Mouse (Mus musculus) neural tube, embryonic 11.5 days (tissue): ENCODE results near the gene Psg21. TPM values are rescaled to one million over a fixed set of nuclear protein-coding genes. Genes with fewer than 3 reads are reported as not detected.
"Not testable (repeated sequence)": the region's sequence is repeated elsewhere in the genome, so short reads cannot be mapped to it uniquely, and the experiment has no call there.

ENCODE experiments used
- ATAC-seq: fragments of 200-750 bp; cut with Nextera tagmentation; 2 replicates; pipeline ENCODE4 v1.8.0; 2017; ENCODE audit warnings: moderate number of reproducible peaks, mild to moderate bottlenecking, moderate TSS enrichment, moderate library complexity; ENCODE audit not compliant: insufficient read depth, low FRiP score, low TSS enrichment
- DNase-seq: peaks from one replicate; pipeline ENCODE4 v3.0.0-alpha.2; 2015; ENCODE audit warnings: low spot score
- H3K27ac ChIP-seq: fragments of 300-500 bp; sonication (generic); 2 replicates; pipeline ENCODE4 v1.5.1; 2014; ENCODE audit warnings: low read depth, mild to moderate bottlenecking, low read length
- H3K27me3 ChIP-seq: fragments of 300-500 bp; sonication (generic); 2 replicates; pipeline ENCODE4 v1.6.1; 2014; ENCODE audit warnings: mild to moderate bottlenecking, low read length, mixed read lengths; ENCODE audit not compliant: control insufficient read depth, insufficient read depth
- H3K36me3 ChIP-seq: fragments of 300-500 bp; sonication (generic); 2 replicates; pipeline ENCODE4 v1.6.1; 2014; ENCODE audit warnings: mild to moderate bottlenecking, low read length, moderate library complexity, mixed read lengths; ENCODE audit not compliant: control insufficient read depth, insufficient read depth
- H3K4me1 ChIP-seq: fragments of 300-500 bp; sonication (generic); 2 replicates; pipeline ENCODE4 v1.6.1; 2014; ENCODE audit warnings: low read length, mixed read lengths; ENCODE audit not compliant: control insufficient read depth, insufficient read depth
- H3K4me2 ChIP-seq: fragments of 300-500 bp; sonication (generic); 2 replicates; pipeline ENCODE4 v1.6.1; 2014; ENCODE audit warnings: low read depth, mild to moderate bottlenecking, moderate library complexity
- H3K4me3 ChIP-seq: fragments of 300-500 bp; sonication (generic); 2 replicates; pipeline ENCODE4 v1.5.1; 2014; ENCODE audit warnings: low read depth, low read length
- H3K9ac ChIP-seq: fragments of 300-500 bp; sonication (generic); 2 replicates; pipeline ENCODE4 v1.6.1; 2014; ENCODE audit warnings: mild to moderate bottlenecking, low read length
- H3K9me3 ChIP-seq: fragments of 300-500 bp; sonication (generic); 2 replicates; pipeline ENCODE4 v1.6.1; 2016; ENCODE audit warnings: low read length; ENCODE audit not compliant: control insufficient read depth
- WGBS: fragments of 180-500 bp; shearing (Covaris S2); extraction: QIAGEN DNeasy Blood & Tissue Kit; methylation state at CpG from one replicate; pipeline ENCODE4 v1.1.7; 2014; 5-methylcytosine and 5-hydroxymethylcytosine counted together
- polyA plus RNA-seq: library from polyadenylated mRNA; unstranded; fragments of >200 nt; fragmentation: Nextera tagmentation; extraction: Ambion mirVana; gene quantifications from 2 replicates; pipeline ENCODE4 v1.2.1, GENCODE M21; 2014

The Psg21 gene
- not detected in 2 replicates for polyA plus RNA-seq

GRCm38 (mm10) chr7:18656625-18657024, at the start of gene Psg21:
Gene Psg21, minus strand, starts transcription at chr7:18656725.
- H3K36me3 ChIP-seq, ATAC-seq, H3K9me3 ChIP-seq, H3K4me3 ChIP-seq, H3K4me1 ChIP-seq, H3K27ac ChIP-seq, H3K27me3 ChIP-seq, H3K4me2 ChIP-seq, DNase-seq, H3K9ac ChIP-seq: not testable (repeated sequence)
- WGBS, result 70% methylated on average over 1 of the region's 2 CpGs

- WGBS, result 58% methylated on average over 2 of the region's 2 CpGs
- Histone ChIP-seq H3K4me3 (no peak within 1 kb of the TSS), H3K27me3 (no peaks in the 10 kb centered on the region), H3K36me3 (no peaks in the 10 kb centered on the region), H3K4me2 (no peak within 1 kb of the TSS), H3K27ac (no peak within 1 kb of the TSS), H3K9me3 (no peaks in the 10 kb centered on the region), H3K4me1 (no peaks in the 10 kb centered on the region), H3K9ac (no peak within 1 kb of the TSS)
- ATAC-seq, result no peak
- no peak for DNase-seq
Observed at GRCm38 (mm10) chr7:18686085-18686484, 29.6 kb upstream of the Psg21 start, which contains the start of gene Psg20. Gene Psg20, minus strand, starts transcription at chr7:18686185.

GRCm38 (mm10) chr7:18685586-18685985, 29.1 kb upstream of the Psg21 start:
- Histone ChIP-seq H3K4me1 (no peaks in the 10 kb centered on the region), H3K4me2 (no peak overlapping the region), H3K36me3 (no peaks in the 10 kb centered on the region), H3K4me3 (no peak overlapping the region), H3K27ac (no peak overlapping the region), H3K27me3 (no peaks in the 10 kb centered on the region), H3K9ac (no peak overlapping the region), H3K9me3 (no peaks in the 10 kb centered on the region)
- ATAC-seq, result no peak
- DNase-seq, result no peak

GRCm38 (mm10) chr7:18679772-18680171, 23.2 kb upstream of the Psg21 start:
- Histone ChIP-seq H3K4me2 (no peak overlapping the region), H3K4me3 (no peak overlapping the region), H3K4me1 (no peaks in the 10 kb centered on the region), H3K9ac (no peak overlapping the region), H3K36me3 (no peaks in the 10 kb centered on the region), H3K9me3 (no peaks in the 10 kb centered on the region), H3K27ac (no peak overlapping the region), H3K27me3 (no peaks in the 10 kb centered on the region)
- ATAC-seq (no peak), DNase-seq (no peak)
- WGBS, result 44% methylated on average over 2 of the region's 2 CpGs

- not testable (repeated sequence) for H3K9me3 ChIP-seq, H3K4me3 ChIP-seq, H3K36me3 ChIP-seq, ATAC-seq, H3K4me1 ChIP-seq, H3K27me3 ChIP-seq, H3K27ac ChIP-seq, H3K4me2 ChIP-seq, H3K9ac ChIP-seq, DNase-seq
- WGBS, result 87% methylated on average over 8 of the region's 8 CpGs
Observed at GRCm38 (mm10) chr7:18626921-18627320, 29.6 kb downstream of the Psg21 start.

- not testable (repeated sequence) for ATAC-seq, DNase-seq, H3K4me2 ChIP-seq, H3K27ac ChIP-seq, H3K9ac ChIP-seq, H3K27me3 ChIP-seq, H3K9me3 ChIP-seq, H3K36me3 ChIP-seq, H3K4me3 ChIP-seq, H3K4me1 ChIP-seq
- WGBS, result 14% methylated on average over 1 of the region's 2 CpGs
Observed at GRCm38 (mm10) chr7:18616401-18616800, 40.1 kb downstream of the Psg21 start, which contains the start of gene Psg23. Gene Psg23, minus strand, starts transcription at chr7:18616501.

Other genes starting within 250 kb of the Psg21 start
- gene Psg28, start 224.7 kb downstream of the Psg21 start, polyA plus RNA-seq, result not detected in 2 replicates
- not detected in 2 replicates for gene Psg26, start 172.5 kb downstream of the Psg21 start, polyA plus RNA-seq
- not detected in 2 replicates for gene Psg25, start 124.5 kb downstream of the Psg21 start, polyA plus RNA-seq
- not detected in 2 replicates for gene Psg27, start 89.4 kb downstream of the Psg21 start, polyA plus RNA-seq
- not detected in 2 replicates for gene Psg23, start 40.2 kb downstream of the Psg21 start, polyA plus RNA-seq
- gene Psg20, start 29.5 kb upstream of the Psg21 start, polyA plus RNA-seq, result not detected in 2 replicates
- gene Psg22, start 61.4 kb upstream of the Psg21 start, polyA plus RNA-seq, result not detected in 2 replicates
- gene Psg19, start 141.8 kb upstream of the Psg21 start, polyA plus RNA-seq, result not detected in 2 replicates
- not detected in 2 replicates for gene Psg17, start 164.9 kb upstream of the Psg21 start, polyA plus RNA-seq
- not detected in 2 replicates for gene Mill2, start 183.2 kb upstream of the Psg21 start, polyA plus RNA-seq
- gene Pglyrp1, start 214.6 kb upstream of the Psg21 start, polyA plus RNA-seq, result 1.4 and 2.1 TPM in 2 replicates